Mouse (Mus musculus) E14TG2a.4 (cell line): ENCODE measurements around the gene Rgs3.

ENCODE experiments used
- CTCF ChIP-seq: conservative IDR thresholded peaks from 2 replicates; pipeline ENCODE4 v1.5.1; 2014; ENCODE audit warnings: low read length
- NANOG ChIP-seq: IDR thresholded peaks from 2 replicates; pipeline ENCODE4 v1.6.1; 2014; ENCODE audit warnings: borderline replicate concordance, low read length, mixed read lengths
- POU5F1 ChIP-seq: IDR thresholded peaks from 2 replicates; pipeline ENCODE4 v1.6.1; 2014; ENCODE audit warnings: low read length, borderline replicate concordance

GRCm38 (mm10) chr4:62696699-62697404 is 137.2 kb downstream of the Rgs3 start:
- TF ChIP-seq CTCF: no peak
- no peak for TF ChIP-seq POU5F1
- TF ChIP-seq NANOG: no peak
